Mouse (Mus musculus) activated CD4-positive, CD25-positive, alpha-beta regulatory T cell, adult 4 months (primary cell): ENCODE data around the gene Leo1. TPM values are rescaled to one million over a fixed set of nuclear protein-coding genes. Genes with fewer than 3 reads are reported as not detected.
"Not testable (repeated sequence)": the region's sequence is repeated elsewhere in the genome, so short reads cannot be mapped to it uniquely, and the experiment has no call there.

ENCODE experiments used
- ATAC-seq: one replicate; pipeline ENCODE4 v1.8.0; 2017
- polyA plus RNA-seq, 2 experiments: library from polyadenylated mRNA; unstranded; fragments of 100-300 nt; shearing (Covaris generic); gene quantifications; one replicate each; pipeline ENCODE4 v1.2.1; 2017

The Leo1 gene
- polyA plus RNA-seq, 2 experiments from 2014 or later, result 33.4 to 43.1 TPM

- ATAC-seq, result no peak
These were observed 13.7 kb upstream of the Leo1 start for GRCm38 (mm10) chr9:75427366-75428273.

DNA sequence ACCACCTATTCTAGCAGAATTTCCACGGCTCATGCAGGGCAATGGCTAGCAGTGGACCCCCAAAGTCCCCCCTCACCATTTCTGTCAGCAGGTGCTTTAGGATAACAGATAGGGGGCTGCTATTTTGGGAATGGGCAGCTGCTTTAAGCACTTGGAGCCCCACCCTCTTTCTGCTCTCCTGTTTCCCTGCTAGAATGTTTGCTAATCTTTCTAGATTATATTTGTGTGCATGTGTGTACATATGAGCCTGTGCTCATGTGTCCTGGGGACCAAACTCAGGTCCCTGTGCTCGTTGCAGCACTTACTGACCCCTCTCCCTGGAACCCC lies 13.1 kb upstream of the Leo1 start:
- ATAC-seq, result no peak

- ATAC-seq, result no peak
These were observed 12.3 kb upstream of the Leo1 start for GRCm38 (mm10) chr9:75429040-75429439.

GRCm38 (mm10) chr9:75429657-75430056 lies 11.7 kb upstream of the Leo1 start:
- no peak for ATAC-seq

- no peak for ATAC-seq
These were observed 10.3 kb upstream of the Leo1 start for GRCm38 (mm10) chr9:75430822-75431621.

DNA sequence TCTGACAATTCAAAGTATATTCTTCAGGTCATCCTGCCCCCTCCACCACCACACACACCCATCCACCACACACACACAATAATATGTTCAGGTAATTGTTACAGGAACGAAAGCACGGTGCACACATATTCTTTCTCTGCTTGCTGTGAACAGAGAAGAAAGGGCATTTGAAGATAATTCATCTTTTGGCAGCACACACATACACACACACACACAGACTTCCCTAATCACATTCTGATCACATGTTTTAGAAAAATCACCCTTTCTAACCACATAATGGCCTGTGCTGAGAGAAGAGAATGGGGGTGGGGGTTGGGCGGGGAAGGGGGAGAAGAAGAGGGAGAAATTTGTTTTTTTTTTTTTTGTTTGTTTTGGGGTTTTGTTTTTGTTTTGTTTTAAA lies 8.6 kb upstream of the Leo1 start:
- ATAC-seq, result no peak

- peak; percentile 80 for ATAC-seq
These were observed 7.0 kb upstream of the Leo1 start for GRCm38 (mm10) chr9:75434172-75434793.

DNA sequence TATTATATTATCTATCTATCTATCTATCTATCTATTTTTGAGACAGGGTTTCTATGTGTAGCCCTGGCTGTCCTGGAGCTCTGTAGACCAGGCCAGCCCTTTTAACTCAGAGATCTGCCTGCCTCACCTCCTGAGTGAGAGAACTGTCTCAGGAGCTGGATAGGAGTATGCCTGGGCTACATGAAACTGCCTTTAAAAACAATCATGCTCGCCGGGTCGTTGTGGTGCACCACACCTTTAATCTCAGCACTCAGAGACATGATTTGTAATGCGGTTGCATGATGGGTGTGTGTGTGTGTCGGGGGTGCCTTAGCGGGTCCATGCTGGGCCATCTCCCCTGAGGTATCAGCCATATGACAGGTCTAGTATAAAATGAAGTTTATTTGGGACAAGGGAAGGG lies 6.5 kb upstream of the Leo1 start:
- ATAC-seq, result no peak

GRCm38 (mm10) chr9:75435291-75435690 lies 6.0 kb upstream of the Leo1 start:
- ATAC-seq, result no peak

DNA sequence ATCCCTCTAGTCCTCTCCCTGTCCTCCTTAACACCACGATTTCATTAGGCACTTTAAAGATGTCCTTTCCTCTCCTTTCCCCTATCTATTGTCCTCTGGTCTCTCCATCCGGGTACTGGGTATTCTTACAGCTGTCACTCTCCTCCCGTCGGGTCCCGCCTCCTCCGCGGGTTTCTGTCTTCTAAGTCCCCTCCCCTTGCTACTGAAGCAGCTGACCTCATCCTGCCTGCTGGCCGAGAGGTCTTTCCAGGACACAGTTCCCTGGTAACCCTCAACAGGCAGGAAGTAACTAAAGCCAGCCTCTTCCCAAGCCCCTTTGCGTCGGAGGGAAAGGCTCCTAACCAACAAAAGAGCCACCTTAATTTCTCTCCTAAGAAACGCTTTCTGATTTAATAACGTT lies 5.4 kb upstream of the Leo1 start:
- peak; percentile 40 for ATAC-seq

DNA sequence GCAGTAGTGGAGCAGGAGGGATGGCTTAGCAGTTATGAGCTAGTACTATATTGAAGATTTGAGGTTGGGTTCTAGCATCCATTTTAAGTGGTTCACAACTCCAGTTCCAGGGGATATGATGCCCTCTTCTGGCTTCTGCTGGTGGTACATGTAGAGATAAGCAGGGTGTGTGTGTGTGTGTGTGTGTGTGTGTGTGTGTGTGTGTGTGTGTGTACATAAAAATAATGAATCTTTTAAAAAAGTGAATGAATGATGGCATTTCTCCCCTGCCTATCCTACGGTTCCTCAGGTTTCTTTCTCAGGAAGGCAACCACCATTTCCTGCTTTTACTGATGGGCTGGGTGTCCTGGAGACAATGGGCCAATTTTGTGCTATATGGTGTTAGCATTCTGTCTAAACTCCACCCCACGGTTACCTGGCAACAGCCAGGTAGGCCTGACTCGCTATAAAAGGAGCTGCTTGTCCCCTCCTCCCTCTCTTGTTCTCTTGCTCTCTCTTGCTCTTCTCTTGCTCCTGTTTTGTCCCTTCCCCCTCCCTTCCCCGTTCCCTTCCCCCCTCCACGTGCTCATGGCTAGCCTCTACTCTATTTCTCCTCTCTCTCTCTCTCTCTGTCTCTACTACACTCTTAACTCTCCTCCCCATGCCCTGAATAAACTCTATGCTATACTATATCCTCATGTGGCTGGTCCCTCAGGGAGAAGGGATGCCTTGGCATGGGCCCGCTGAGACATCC lies 3.5 kb upstream of the Leo1 start:
- no peak for ATAC-seq

DNA sequence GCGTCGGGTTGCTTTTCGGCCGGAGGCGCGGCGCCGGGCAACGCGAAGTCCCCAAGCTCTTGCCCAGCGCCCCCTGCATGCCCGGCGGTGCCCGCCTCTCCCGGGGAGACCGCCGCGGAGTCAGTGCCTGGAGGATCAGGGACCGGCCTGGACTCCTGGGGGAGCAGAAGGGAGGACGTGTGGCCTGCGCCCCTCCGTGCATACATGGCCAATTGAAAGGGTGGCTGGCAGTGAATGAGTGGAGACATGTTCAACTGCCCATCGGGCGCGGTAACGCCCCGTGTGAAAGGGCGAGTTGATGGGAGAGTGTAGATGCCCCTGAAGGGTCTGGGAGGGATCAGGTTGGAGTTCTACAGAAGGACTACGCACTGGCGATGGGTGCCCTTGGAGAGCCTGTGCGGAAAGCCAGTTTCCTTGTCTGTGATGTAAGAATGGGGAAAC lies 387 bp downstream of the Leo1 start:
- peak; percentile 30 for ATAC-seq

DNA sequence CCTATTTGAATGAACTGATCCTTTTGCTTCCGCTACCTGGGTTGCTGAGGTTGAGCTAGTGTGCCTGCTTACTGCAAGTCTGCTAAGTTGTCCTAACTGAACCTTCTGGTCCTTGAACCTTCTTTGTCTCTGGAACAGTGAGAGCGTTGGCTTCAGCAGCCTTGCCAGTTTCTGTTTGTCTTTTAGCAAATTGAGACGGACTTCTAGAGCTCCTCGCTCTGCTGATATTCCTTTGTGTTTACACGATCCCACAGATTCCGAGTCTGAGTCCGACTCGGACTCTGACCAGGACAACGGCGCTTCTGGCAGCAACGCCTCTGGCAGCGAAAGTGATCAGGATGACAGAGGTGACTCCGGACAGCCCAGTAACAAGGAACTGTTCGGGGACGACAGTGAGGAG lies 3.7 kb downstream of the Leo1 start:
- no peak for ATAC-seq

DNA sequence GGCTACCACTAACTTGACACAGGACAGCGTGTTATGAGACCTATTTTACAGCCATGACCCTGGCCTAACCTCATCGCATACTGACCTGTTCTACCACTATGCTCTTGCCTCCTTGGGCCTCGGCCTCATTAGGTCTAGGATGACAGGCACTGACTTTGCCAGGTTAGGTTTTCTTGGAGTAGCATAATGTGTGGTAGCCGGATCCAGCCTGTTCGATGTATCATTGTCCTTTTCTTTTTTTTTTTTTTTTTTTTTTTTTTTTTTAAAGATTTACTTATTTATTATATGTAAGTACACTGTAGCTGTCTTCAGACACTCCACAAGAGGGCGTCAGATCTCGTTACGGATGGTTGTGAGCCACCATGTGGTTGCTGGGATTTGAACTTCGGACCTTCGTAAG lies 5.2 kb downstream of the Leo1 start:
- not testable (repeated sequence) for ATAC-seq

- ATAC-seq, result no peak
These were observed 6.7 kb downstream of the Leo1 start for GRCm38 (mm10) chr9:75448021-75448420.

GRCm38 (mm10) chr9:75453994-75454393 lies 12.7 kb downstream of the Leo1 start:
- no peak for ATAC-seq

DNA sequence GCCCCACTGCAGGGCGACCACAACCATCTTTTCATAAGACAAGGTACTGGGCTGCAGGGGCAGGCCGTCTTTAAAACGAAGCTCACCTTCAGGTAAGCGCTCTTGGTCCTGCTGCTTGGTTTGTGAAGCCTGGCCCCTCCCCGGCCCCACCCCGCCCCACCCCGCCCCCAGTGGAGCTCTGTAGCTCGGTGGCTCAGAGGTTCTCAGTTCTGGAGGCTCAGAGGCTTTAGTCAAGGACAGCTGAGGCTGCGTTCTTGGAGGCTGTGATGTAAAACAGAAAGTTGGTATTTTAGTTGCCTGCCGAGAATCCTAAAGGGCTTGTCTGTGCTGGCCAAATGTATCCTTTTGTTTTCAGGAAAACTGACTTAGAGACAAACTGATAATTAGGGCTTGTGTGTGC lies 14.4 kb downstream of the Leo1 start:
- ATAC-seq, result no peak

GRCm38 (mm10) chr9:75463050-75463660 lies 21.8 kb downstream of the Leo1 start:
- no peak for ATAC-seq

DNA sequence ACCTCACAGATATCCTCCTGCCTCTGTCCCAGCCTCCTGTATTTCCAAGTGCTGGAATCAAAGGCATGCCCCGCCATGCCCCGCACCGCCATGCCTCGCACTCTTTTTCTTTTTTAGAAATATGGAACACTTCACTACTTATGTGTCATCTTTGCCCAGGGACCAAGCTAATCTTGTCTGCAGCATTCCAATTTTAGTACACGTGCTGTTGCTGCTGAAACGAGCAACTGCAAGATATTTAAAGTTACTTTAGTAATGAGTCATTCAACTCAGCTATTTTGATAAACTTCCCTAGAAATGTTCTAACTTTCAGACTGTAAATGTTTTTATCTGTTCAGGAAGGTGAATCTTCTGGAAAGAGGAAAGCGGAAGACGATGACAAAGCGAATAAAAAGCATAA lies 24.5 kb downstream of the Leo1 start:
- ATAC-seq, result no peak

DNA sequence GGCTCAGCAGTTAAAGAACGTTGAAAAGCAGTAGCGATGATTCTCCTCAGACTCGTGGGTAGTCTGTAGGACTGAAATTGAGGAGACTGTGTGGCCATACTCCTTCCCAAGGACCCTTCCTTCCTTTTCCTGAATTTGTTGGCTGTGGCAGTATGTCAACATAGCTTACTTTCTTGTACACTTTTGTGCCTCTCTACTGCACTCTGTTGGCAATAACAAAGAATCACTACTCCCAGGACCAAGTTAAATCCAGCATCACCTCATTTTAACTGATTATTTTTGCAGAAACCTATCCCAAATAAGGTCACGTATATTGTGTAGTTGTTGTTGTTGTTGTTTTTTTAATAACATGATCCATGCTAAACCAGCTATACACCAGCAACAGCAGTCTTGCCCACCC lies 25.3 kb downstream of the Leo1 start:
- no peak for ATAC-seq

DNA sequence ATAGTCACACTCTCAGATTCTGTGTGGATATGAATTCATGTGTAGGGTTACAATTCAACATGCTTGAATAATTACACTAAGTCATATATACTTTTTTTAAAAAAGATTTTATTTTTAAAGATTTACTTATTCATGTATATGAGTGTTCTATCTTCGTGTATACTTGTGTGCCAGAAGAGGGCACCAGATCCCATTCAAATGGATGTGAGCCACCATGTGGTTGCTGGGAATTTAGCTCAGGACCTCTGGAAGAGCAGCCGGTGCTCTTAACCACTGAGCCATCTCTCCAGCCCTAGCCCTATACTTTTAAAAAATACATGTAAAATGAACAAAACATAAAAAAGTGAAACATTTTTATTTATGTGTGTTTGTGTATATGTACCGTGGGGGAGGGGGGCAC lies 26.3 kb downstream of the Leo1 start:
- ATAC-seq, result no peak

- no peak for ATAC-seq
These were observed 27.0 kb downstream of the Leo1 start for GRCm38 (mm10) chr9:75468297-75468696.
